Mouse (Mus musculus): ENCODE results near the gene Ctbp1.
A peak's percentile ranks its signal among the peaks of the same experiment; 100 is the strongest.

Ctbp1 gene

GRCm38 (mm10) chr5:33244377-33244920, 30.3 kb downstream of the Ctbp1 start:
- DNase-seq (ENCODE audit: low read depth, low spot score), result no peak

DNA sequence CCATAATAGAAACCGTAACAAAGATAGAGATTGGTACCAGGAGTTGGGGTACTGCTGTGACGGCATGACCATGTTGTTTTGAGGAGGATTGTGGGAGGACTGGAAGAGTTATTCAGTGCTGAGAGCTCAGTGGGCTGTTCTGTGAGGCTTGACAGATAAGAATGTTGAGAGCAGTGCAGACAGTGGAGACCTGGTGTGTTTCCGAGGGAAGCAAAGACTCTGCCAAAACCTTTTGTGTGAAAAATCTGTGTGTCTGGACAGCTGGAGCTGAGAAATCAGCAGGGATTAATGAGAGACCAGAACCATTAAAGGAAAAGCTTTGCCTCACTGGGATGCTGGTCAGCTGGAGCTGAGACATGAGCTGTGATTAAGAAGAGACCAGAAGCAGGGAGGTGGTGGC, 34.9 kb downstream of the Ctbp1 start:
- no peak for DNase-seq (ENCODE audit: low read depth, low spot score)

- DNase-seq (ENCODE audit: low read depth, low spot score), result no peak
These were observed 35.6 kb downstream of the Ctbp1 start for GRCm38 (mm10) chr5:33239111-33239714.

- no peak for DNase-seq (ENCODE audit: low read depth, low spot score)
These were observed 36.5 kb downstream of the Ctbp1 start for GRCm38 (mm10) chr5:33238256-33238645.

- no peak for DNase-seq (ENCODE audit: low read depth, low spot score)
These were observed 37.1 kb downstream of the Ctbp1 start for GRCm38 (mm10) chr5:33237600-33238255.

DNA sequence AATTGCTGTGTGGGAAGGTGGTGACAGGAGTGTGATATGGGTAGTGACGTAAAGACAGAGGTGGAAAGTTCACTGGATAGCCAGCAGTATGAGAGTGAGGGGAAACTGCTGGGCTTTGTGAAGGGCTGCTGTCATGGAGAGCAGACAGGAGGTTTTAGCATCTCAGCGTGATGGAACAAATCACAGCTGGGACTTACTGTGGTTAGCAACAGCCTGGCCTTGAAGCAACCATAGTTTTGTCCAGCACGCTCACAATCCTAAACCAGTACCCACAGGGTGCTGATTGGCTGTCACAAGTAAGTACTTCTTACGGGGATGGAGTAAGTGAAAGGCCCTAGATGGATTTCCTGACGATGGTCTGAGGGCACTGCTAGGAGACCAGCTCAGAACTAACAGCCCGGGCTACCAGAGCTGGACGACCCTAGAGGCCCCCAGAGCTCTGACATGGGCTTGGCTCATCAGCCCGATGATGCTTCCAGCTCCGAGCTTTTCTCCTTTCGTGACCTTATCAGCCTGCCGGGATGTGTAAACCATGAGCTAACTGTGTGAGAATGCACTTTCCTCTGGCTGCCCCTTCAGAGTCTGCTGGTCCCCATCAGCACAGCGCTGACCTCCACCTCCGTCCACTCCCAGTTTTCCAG, 40.3 kb downstream of the Ctbp1 start:
- DNase-seq (ENCODE audit: low read depth, low spot score), result no peak

DNA sequence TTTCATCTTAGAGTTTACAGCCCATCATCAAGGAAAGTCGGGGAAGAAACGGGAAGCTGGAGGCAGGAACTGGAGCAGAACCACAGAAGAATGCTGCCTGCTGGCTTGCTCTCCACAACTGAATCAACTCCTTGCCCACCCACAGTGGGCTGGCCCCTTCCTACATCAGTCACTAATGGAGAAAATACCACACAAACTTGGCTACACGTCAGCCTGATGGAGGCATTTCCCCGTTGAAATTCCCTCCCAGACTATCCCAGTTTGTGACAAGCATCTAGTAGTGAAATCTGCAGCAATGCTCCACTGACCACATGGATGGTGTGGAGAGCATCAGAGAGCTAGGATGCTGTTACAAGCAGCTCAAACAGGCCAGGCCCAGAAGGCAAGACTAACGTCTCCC, 42.0 kb downstream of the Ctbp1 start:
- no peak for DNase-seq (ENCODE audit: low read depth, low spot score)

DNA sequence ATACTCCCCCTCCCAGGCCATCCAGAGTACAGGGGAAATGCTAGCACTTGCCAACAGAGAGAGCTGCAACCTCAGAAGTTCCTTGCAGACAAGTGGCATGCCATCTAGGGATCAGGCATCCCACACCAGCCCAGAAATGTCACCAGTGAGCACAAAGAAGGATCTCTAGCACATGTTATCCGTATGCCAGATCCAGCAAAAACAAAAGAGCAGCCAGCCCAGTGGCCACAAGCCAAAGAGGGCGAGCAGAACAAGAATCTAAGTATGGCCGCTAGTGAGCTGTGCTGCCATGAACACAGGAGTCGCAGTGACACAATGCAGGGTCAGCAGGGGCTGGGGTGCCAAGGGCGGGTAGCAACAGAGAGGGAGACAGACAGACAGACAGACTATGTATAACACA, 44.5 kb downstream of the Ctbp1 start:
- no peak for DNase-seq (ENCODE audit: low read depth, low spot score)

GRCm38 (mm10) chr5:33228428-33228827, 46.4 kb downstream of the Ctbp1 start:
- DNase-seq (ENCODE audit: low read depth, low spot score), result no peak

- no peak for DNase-seq (ENCODE audit: low read depth, low spot score)
These were observed 49.1 kb downstream of the Ctbp1 start for GRCm38 (mm10) chr5:33225673-33226072.

DNA sequence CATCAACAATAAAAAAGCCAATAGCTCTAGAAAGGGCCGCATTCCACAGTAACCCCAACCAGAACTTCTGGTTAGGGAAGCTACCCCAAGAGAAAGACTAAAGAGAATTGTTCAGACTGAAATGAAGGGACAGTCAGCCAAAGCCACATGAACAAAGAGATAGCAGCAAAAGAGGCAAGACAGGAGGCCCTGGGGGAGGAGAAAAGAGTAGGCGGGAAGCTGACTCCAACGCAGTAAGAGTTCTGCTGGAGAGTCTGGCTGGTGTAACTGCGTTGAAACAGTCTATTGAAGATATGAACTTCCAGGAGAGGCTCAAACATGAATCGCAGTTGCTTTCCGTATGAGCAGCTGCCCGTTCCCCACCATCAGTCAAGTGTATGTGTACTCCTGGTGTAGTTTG, 50.3 kb downstream of the Ctbp1 start:
- no peak for DNase-seq (ENCODE audit: low read depth, low spot score)

DNA sequence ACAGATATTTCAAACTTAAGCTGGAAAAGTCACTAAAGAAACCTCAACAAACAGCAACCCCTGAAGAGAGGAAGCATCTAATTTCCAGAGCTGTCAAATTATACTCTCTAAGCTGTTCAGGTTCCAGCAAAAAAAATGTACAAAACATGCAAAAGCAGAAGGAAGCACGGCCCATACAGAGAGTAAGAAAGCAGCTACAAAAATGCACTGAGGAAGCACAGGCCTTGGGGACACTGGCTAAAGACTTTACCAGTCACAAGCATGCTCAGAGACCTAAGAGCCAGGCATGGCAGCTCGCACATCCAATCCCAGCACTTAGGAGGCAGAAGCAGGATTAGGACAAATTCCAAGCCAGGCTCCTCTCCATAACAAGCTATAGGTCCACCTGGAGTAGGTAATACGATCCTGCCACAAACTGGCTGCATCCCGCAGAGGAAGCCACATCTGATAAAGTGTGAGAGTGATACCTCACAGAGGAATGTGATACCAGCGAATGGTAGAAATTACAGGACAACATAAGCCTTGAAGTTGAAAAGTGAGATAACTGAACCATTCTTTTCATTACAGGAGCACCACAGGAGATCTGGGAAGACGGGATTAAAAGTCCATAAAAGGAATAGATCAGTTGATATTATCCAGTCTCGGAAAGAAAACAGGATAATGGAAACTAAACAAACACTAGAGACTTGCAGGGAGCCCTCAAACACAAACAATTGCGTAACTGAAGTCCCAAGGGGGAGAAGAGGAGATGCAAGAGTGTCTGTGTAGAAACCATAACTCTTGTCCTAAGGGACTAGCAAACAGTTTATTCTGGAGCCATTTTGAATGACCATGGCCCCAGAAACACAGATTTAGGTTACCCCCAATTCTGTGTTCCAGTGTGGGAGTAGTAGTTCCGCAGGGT, 51.7 kb downstream of the Ctbp1 start:
- DNase-seq (ENCODE audit: low read depth, low spot score), result no peak

GRCm38 (mm10) chr5:33222389-33222788, 52.4 kb downstream of the Ctbp1 start:
- DNase-seq (ENCODE audit: low read depth, low spot score), result peak; percentile 37

DNA sequence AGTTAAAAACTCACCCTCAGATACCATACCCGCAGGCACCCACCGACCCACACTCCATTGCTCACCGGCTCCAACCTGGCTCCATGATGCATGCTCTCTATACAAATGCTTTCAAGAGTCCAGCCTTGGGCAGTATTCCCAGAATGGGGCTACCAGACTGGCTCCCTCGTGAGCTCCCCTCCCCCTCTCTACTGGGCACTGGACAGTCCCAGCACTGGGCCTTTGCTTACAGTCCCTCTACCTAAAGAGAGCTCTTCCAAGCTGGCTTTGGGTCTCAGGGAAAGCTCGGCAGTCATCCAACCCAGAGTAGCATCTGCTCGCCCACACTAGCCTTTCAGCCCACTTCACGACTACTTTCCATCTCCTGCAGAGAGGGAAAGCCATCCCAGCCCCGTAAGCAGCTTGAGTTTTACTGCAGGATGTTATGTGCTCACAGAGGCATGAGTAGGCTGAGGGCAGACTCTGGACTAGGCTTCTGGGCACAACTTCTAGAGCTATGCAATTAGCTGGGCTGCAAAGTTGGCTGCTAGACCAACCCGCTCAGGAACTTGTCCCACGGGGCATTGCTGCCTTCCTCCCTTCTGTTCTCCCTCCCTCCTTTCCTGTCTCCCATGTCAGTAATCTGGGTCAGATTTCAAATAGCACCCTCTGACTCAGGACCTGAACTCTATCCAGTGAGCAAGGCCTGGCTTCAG, 54.3 kb downstream of the Ctbp1 start:
- no peak for DNase-seq (ENCODE audit: low read depth, low spot score)

DNA sequence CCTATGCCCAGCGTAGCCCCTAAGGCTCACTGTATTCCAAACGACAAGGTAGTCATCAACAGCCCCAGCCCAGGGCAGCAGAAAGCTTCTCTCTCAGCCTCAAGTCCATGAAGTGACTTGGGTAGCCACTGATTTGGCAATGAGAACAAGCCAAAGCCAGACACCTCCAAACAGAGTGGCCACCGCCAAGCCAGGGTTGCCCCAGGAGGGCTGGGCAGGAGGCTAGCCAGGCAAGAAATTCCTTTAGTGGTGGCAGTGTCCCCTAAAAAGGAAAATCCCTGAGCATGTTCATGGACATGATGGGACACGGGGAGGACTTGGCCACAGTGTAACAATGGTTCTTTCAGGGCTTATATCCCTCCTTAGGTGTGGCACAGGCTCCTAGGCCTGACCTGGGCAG, 55.0 kb downstream of the Ctbp1 start:
- DNase-seq (ENCODE audit: low read depth, low spot score), result no peak

DNA sequence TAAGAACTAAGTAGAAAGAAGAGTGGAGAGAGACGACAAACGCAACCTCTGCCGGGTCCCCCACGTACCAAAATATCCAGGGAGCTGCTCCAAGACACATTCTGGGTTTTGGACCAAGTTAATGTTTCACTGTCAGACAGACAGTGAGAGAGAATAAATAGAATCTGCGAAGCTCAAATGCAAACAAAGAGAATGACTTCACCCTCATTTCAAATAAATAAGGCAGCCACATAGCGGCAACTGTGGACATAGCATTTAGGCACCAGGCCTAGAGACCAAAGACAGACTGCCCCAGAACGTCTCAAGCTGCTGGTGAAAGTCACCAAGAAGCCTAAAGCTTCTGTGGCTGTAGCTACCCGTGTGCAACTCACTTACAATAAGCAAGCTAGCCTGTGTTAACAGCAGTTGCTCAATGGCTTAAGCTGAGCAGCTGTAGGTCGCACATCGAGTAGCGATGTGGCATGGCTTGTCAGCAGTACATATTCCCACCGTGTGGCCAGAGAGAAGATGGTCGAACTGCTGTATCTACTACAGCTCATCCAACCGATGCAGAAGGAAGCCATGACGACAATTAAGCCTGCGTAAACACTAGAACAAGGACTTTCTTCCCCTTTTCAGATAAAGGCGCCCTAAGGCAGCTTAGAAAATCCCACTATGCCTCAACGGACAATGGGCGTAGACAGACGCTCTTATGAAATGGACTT, 55.9 kb downstream of the Ctbp1 start:
- no peak for DNase-seq (ENCODE audit: low read depth, low spot score)

- no peak for DNase-seq (ENCODE audit: low read depth, low spot score)
These were observed 56.7 kb downstream of the Ctbp1 start, which contains the start of gene Spon2 for GRCm38 (mm10) chr5:33218081-33218480. Gene Spon2, minus strand, starts transcription at chr5:33218455.

DNA sequence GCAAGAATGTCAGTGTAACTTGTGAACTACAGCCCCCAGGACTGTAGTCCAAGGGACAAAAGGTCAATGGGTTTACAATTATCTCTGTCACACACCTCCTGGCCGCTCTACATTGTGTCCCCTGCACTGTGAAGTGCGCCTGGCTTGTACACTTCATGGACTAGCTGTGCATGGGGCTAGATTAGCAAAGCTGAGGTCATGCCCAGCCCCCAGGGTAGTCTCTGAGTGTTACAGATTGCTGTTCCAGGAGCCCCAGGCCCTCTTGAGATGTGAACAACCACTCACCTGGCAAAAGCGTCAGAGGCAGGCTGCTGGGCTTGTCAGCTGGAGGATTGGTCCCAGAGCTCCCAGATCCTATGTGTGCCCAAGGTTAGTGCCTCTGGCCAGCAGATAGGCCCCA, 57.1 kb downstream of the Ctbp1 start:
- no peak for DNase-seq (ENCODE audit: low read depth, low spot score)

GRCm38 (mm10) chr5:33214723-33215122, 60.1 kb downstream of the Ctbp1 start:
- no peak for DNase-seq (ENCODE audit: low read depth, low spot score)

DNA sequence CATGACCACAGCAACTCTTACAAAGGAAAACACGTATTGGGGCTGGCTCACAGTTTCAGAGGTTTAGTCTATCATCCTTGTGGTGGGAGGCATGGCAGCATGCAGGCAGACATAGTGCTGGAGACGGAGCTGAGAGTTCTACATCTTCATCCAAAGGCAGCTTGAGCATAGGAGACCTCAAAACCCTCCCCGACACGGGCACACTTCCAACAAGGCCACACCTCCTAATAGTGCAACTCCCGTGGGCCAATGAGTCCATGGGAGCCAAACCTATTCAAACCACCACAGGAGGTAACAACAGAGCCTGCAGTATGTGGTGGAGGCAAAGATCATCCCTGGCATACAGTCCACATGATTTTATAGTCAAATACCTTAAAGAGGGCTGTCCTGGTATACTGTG, 63.5 kb downstream of the Ctbp1 start:
- DNase-seq (ENCODE audit: low read depth, low spot score), result no peak

DNA sequence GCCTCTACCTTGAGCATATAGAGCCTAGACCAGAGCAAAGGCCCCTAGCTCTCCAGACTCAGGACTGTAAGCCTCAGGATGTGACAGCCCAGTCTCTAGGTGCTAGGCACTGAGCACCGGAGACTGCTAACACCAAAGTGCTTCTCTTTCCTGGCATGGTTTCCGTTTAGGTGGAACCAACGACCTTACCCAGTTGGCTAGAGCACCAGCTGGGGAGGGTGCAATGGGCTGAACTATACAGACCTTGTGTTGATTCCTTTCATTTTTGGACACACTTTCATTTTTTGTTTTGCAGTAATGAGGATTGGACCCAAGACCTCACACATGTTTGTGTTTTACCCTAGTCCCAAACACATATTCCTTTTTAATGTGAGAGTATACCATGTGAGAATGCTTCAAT, 64.3 kb downstream of the Ctbp1 start:
- DNase-seq (ENCODE audit: low read depth, low spot score), result no peak
